Mouse (Mus musculus): Measurements from ENCODE around the gene Sbk2. TPM values are rescaled to one million over a fixed set of nuclear protein-coding genes. Genes with fewer than 3 reads are reported as not detected.

Sbk2 gene
- polyA plus RNA-seq (2015; fragmentation: Illumina TruSeq; extraction: RNeasy Lipid Tissue Mini Kit (QIAGEN cat#74804); ENCODE audit: insufficient read depth, low replicate concordance), result 0.76 TPM

GRCm38 (mm10) chr7:4964272-4964671, at the start of gene Sbk2:
TSS of gene Sbk2 (minus strand) at chr7:4964406.

DNA sequence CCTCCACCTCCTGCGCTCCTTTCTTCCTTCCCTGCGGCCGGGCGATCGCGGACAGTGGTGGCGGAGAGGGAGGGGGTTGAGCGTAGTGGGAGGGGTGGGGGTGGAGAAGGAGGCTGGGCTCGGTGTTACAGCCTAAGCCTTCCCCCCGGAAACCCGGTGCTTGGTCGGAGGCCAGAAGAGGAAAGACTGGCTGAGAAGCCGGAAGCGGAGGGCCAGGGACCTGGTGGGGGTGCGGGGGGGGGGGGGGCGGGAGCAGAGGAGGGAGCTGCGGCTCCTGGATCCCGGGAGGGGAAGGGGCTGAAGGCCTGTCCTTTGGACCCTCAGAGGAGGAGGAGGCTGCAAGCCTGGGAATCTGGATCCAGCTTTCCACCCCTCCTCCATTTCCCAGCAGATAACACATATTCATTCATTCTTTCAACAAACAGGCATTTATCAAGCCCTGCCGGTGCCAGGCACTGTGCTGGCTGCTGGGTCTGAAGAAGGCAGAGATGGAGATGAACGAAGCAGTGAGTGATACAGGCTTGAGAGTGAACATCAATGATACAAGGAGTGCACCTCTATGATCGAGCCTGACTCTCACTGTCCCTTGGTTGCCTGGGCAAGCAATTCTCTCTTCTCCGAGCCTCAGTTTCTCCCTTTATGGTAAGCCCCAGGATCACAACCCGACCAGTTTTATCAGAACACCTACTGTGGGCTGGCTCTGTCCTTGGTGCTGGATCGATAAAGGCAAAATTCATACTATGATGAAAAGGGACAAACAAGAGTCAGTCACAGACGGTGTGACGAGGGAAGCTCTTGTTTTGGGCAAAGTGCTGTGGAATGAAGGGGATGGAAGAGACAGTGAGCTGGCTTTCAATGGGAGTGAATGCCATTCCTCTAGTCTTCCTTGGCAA, 32.0 kb upstream of the Sbk2 start, which contains the start of gene Zfp579:
Gene Zfp579, minus strand, starts transcription at position 156 of the 893 bp plus-strand sequence.

GRCm38 (mm10) chr7:4971068-4971467, 6.9 kb upstream of the Sbk2 start, which contains the start of gene Sbk3:
TSS of gene Sbk3 (minus strand) at chr7:4971168.

GRCm38 (mm10) chr7:4925441-4926381, 38.5 kb downstream of the Sbk2 start, which contains the start of gene Ssc5d:
TSS of gene Ssc5d (plus strand) at chr7:4925785.

GRCm38 (mm10) chr7:4921824-4922482, 42.3 kb downstream of the Sbk2 start, which contains the start of gene Nat14:
TSS of gene Nat14 (plus strand) at chr7:4922028.

GRCm38 (mm10) chr7:4915007-4915665, 49.1 kb downstream of the Sbk2 start, which contains the start of gene Zfp628:
TSS of gene Zfp628 (plus strand) at chr7:4915217.

GRCm38 (mm10) chr7:4906466-4906950, 57.7 kb downstream of the Sbk2 start, which contains the start of gene Gm36210:
TSS of gene Gm36210 (minus strand) at chr7:4906516.

Other genes with a start within 250 kb of the Sbk2 start
- gene Tmem150b, start 239.2 kb downstream of the Sbk2 start, polyA plus RNA-seq (2015; fragmentation: Illumina TruSeq; extraction: RNeasy Lipid Tissue Mini Kit (QIAGEN cat#74804); ENCODE audit: insufficient read depth, low replicate concordance), result 8.1 TPM
- gene Kmt5c, start 224.3 kb downstream of the Sbk2 start, polyA plus RNA-seq (2015; fragmentation: Illumina TruSeq; extraction: RNeasy Lipid Tissue Mini Kit (QIAGEN cat#74804); ENCODE audit: insufficient read depth, low replicate concordance), result 30.4 TPM
- gene Cox6b2, start 211.3 kb downstream of the Sbk2 start, polyA plus RNA-seq (2015; fragmentation: Illumina TruSeq; extraction: RNeasy Lipid Tissue Mini Kit (QIAGEN cat#74804); ENCODE audit: insufficient read depth, low replicate concordance), result 5.1 TPM
- gene Fam71e2, start 193.1 kb downstream of the Sbk2 start, polyA plus RNA-seq (2015; fragmentation: Illumina TruSeq; extraction: RNeasy Lipid Tissue Mini Kit (QIAGEN cat#74804); ENCODE audit: insufficient read depth, low replicate concordance), result not detected
- gene Il11, start 181.5 kb downstream of the Sbk2 start, polyA plus RNA-seq (2015; fragmentation: Illumina TruSeq; extraction: RNeasy Lipid Tissue Mini Kit (QIAGEN cat#74804); ENCODE audit: insufficient read depth, low replicate concordance), result 0.11 TPM
- not detected for gene Tmem190, start 181.5 kb downstream of the Sbk2 start, polyA plus RNA-seq (2015; fragmentation: Illumina TruSeq; extraction: RNeasy Lipid Tissue Mini Kit (QIAGEN cat#74804); ENCODE audit: insufficient read depth, low replicate concordance)
- 1.6 TPM for gene Tmem238, start 174.8 kb downstream of the Sbk2 start, polyA plus RNA-seq (2015; fragmentation: Illumina TruSeq; extraction: RNeasy Lipid Tissue Mini Kit (QIAGEN cat#74804); ENCODE audit: insufficient read depth, low replicate concordance)
- gene Rpl28, start 171.5 kb downstream of the Sbk2 start, polyA plus RNA-seq (2015; fragmentation: Illumina TruSeq; extraction: RNeasy Lipid Tissue Mini Kit (QIAGEN cat#74804); ENCODE audit: insufficient read depth, low replicate concordance), result 457 TPM
- gene Ube2s, start 151.8 kb downstream of the Sbk2 start, polyA plus RNA-seq (2015; fragmentation: Illumina TruSeq; extraction: RNeasy Lipid Tissue Mini Kit (QIAGEN cat#74804); ENCODE audit: insufficient read depth, low replicate concordance), result 78.0 TPM
- gene Shisa7, start 119.7 kb downstream of the Sbk2 start, polyA plus RNA-seq (2015; fragmentation: Illumina TruSeq; extraction: RNeasy Lipid Tissue Mini Kit (QIAGEN cat#74804); ENCODE audit: insufficient read depth, low replicate concordance), result 0.07 TPM
- 9.3 TPM for gene Isoc2b, start 94.1 kb downstream of the Sbk2 start, polyA plus RNA-seq (2015; fragmentation: Illumina TruSeq; extraction: RNeasy Lipid Tissue Mini Kit (QIAGEN cat#74804); ENCODE audit: insufficient read depth, low replicate concordance)
- gene Isoc2a, start 87.3 kb downstream of the Sbk2 start, polyA plus RNA-seq (2015; fragmentation: Illumina TruSeq; extraction: RNeasy Lipid Tissue Mini Kit (QIAGEN cat#74804); ENCODE audit: insufficient read depth, low replicate concordance), result 4.7 TPM
- not detected for gene Gm36210, start 57.9 kb downstream of the Sbk2 start, polyA plus RNA-seq (2015; fragmentation: Illumina TruSeq; extraction: RNeasy Lipid Tissue Mini Kit (QIAGEN cat#74804); ENCODE audit: insufficient read depth, low replicate concordance)
- 1.1 TPM for gene Zfp628, start 49.2 kb downstream of the Sbk2 start, polyA plus RNA-seq (2015; fragmentation: Illumina TruSeq; extraction: RNeasy Lipid Tissue Mini Kit (QIAGEN cat#74804); ENCODE audit: insufficient read depth, low replicate concordance)
- 2.1 TPM for gene Nat14, start 42.4 kb downstream of the Sbk2 start, polyA plus RNA-seq (2015; fragmentation: Illumina TruSeq; extraction: RNeasy Lipid Tissue Mini Kit (QIAGEN cat#74804); ENCODE audit: insufficient read depth, low replicate concordance)
- gene Ssc5d, start 38.6 kb downstream of the Sbk2 start, polyA plus RNA-seq (2015; fragmentation: Illumina TruSeq; extraction: RNeasy Lipid Tissue Mini Kit (QIAGEN cat#74804); ENCODE audit: insufficient read depth, low replicate concordance), result 1.2 TPM
- gene Sbk3, start 6.8 kb upstream of the Sbk2 start, polyA plus RNA-seq (2015; fragmentation: Illumina TruSeq; extraction: RNeasy Lipid Tissue Mini Kit (QIAGEN cat#74804); ENCODE audit: insufficient read depth, low replicate concordance), result not detected
- gene Zfp579, start 31.8 kb upstream of the Sbk2 start, polyA plus RNA-seq (2015; fragmentation: Illumina TruSeq; extraction: RNeasy Lipid Tissue Mini Kit (QIAGEN cat#74804); ENCODE audit: insufficient read depth, low replicate concordance), result 38.0 TPM
- 1.5 TPM for gene Zfp524, start 50.0 kb upstream of the Sbk2 start, polyA plus RNA-seq (2015; fragmentation: Illumina TruSeq; extraction: RNeasy Lipid Tissue Mini Kit (QIAGEN cat#74804); ENCODE audit: insufficient read depth, low replicate concordance)
- gene Fiz1, start 50.3 kb upstream of the Sbk2 start, polyA plus RNA-seq (2015; fragmentation: Illumina TruSeq; extraction: RNeasy Lipid Tissue Mini Kit (QIAGEN cat#74804); ENCODE audit: insufficient read depth, low replicate concordance), result 22.3 TPM
- 0.32 TPM for gene Gm44973, start 51.1 kb upstream of the Sbk2 start, polyA plus RNA-seq (2015; fragmentation: Illumina TruSeq; extraction: RNeasy Lipid Tissue Mini Kit (QIAGEN cat#74804); ENCODE audit: insufficient read depth, low replicate concordance)
- 25.1 TPM for gene Zfp865, start 56.0 kb upstream of the Sbk2 start, polyA plus RNA-seq (2015; fragmentation: Illumina TruSeq; extraction: RNeasy Lipid Tissue Mini Kit (QIAGEN cat#74804); ENCODE audit: insufficient read depth, low replicate concordance)
- not detected for gene Ccdc106, start 56.1 kb upstream of the Sbk2 start, polyA plus RNA-seq (2015; fragmentation: Illumina TruSeq; extraction: RNeasy Lipid Tissue Mini Kit (QIAGEN cat#74804); ENCODE audit: insufficient read depth, low replicate concordance)
- 3.0 TPM for gene 4632433K11Rik, start 69.7 kb upstream of the Sbk2 start, polyA plus RNA-seq (2015; fragmentation: Illumina TruSeq; extraction: RNeasy Lipid Tissue Mini Kit (QIAGEN cat#74804); ENCODE audit: insufficient read depth, low replicate concordance)
- gene Zfp784, start 74.0 kb upstream of the Sbk2 start, polyA plus RNA-seq (2015; fragmentation: Illumina TruSeq; extraction: RNeasy Lipid Tissue Mini Kit (QIAGEN cat#74804); ENCODE audit: insufficient read depth, low replicate concordance), result 4.7 TPM
- gene Zfp580, start 87.1 kb upstream of the Sbk2 start, polyA plus RNA-seq (2015; fragmentation: Illumina TruSeq; extraction: RNeasy Lipid Tissue Mini Kit (QIAGEN cat#74804); ENCODE audit: insufficient read depth, low replicate concordance), result 2.7 TPM
- 149 TPM for gene U2af2, start 97.7 kb upstream of the Sbk2 start, polyA plus RNA-seq (2015; fragmentation: Illumina TruSeq; extraction: RNeasy Lipid Tissue Mini Kit (QIAGEN cat#74804); ENCODE audit: insufficient read depth, low replicate concordance)
- gene Epn1, start 115.8 kb upstream of the Sbk2 start, polyA plus RNA-seq (2015; fragmentation: Illumina TruSeq; extraction: RNeasy Lipid Tissue Mini Kit (QIAGEN cat#74804); ENCODE audit: insufficient read depth, low replicate concordance), result 42.4 TPM
- gene Rfpl4, start 152.5 kb upstream of the Sbk2 start, polyA plus RNA-seq (2015; fragmentation: Illumina TruSeq; extraction: RNeasy Lipid Tissue Mini Kit (QIAGEN cat#74804); ENCODE audit: insufficient read depth, low replicate concordance), result not detected
- 1.2 TPM for gene Rasl2-9, start 161.5 kb upstream of the Sbk2 start, polyA plus RNA-seq (2015; fragmentation: Illumina TruSeq; extraction: RNeasy Lipid Tissue Mini Kit (QIAGEN cat#74804); ENCODE audit: insufficient read depth, low replicate concordance)
- not detected for gene Vmn1r55, start 185.3 kb upstream of the Sbk2 start, polyA plus RNA-seq (2015; fragmentation: Illumina TruSeq; extraction: RNeasy Lipid Tissue Mini Kit (QIAGEN cat#74804); ENCODE audit: insufficient read depth, low replicate concordance)
- gene Vmn1r56, start 232.3 kb upstream of the Sbk2 start, polyA plus RNA-seq (2015; fragmentation: Illumina TruSeq; extraction: RNeasy Lipid Tissue Mini Kit (QIAGEN cat#74804); ENCODE audit: insufficient read depth, low replicate concordance), result not detected

All from spleen, adult 10 weeks (tissue).